Comparison of ENCODE assay signal across 10 mouse cellular contexts in the genomic region with DNA sequence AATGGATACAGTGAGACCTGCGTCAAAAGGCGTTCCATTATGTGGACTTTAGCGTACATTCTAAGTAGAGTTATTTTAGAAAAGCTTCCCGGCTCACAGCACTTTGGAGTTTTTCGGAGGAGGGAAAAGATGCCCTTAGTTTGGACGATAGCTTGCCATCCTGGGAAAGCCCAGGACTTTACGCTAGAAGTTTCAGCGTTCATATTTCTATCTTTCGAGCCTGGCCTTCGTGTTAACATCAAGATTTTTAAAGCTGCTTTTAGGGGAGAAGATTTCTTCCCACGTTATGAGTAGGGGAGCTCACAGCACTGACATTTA. TPM values are rescaled to one million over a fixed set of nuclear protein-coding genes. Genes with fewer than 3 reads are reported as not detected.
A peak's percentile ranks its signal among the peaks of the same experiment; 100 is the strongest.
DNase-seq lines count a peak whose midpoint lies in the region; ATAC-seq and TF ChIP-seq lines count a peak whose summit lies in the region.
"Had no signal": no experiment of that assay in that cellular context is flagged by ENCODE, and none has a peak within 500 bp of the region (broad histone marks: within the 10 kb centered on the region; RNA-seq: fewer than 3 reads in every experiment).

No protein-coding gene starts in this region.

- H3K9ac ChIP-seq in lung, embryonic 14.5 days: peak overlapping the region; percentile 54
- H3K9ac ChIP-seq in limb, embryonic 11.5 days (ENCODE audit: low read length): peak overlapping the region; percentile 22
- H3K9ac ChIP-seq in neural tube, embryonic 15.5 days (replicated peaks): peak overlapping the region; percentile 56

- peak overlapping the region; percentile 63 for H3K4me2 ChIP-seq in lung, embryonic 14.5 days
- H3K4me2 ChIP-seq in limb, embryonic 11.5 days (ENCODE audit: low read depth, severe bottlenecking): peak overlapping the region; percentile 40
- peak overlapping the region; percentile 80 for H3K4me2 ChIP-seq in neural tube, embryonic 15.5 days

- no peaks in the 10 kb centered on the region for H3K9me3 ChIP-seq in lung, embryonic 14.5 days (ENCODE audit: low read depth, low read length)
- H3K9me3 ChIP-seq in limb, embryonic 11.5 days (ENCODE audit: control insufficient read depth, low read length): no peaks in the 10 kb centered on the region
- H3K9me3 ChIP-seq in neural tube, embryonic 15.5 days (replicated peaks): no peaks in the 10 kb centered on the region

- no peaks in the 10 kb centered on the region for H3K4me1 ChIP-seq in lung, embryonic 14.5 days (ENCODE audit: insufficient read depth)
- H3K4me1 ChIP-seq in limb, embryonic 11.5 days (ENCODE audit: control insufficient read depth, insufficient read depth, low read length): no peaks in the 10 kb centered on the region
- peaks cover 6% of the 10 kb centered on the region; the same call in 1 of the 2 replicates for H3K4me1 ChIP-seq in neural tube, embryonic 15.5 days

- no peak for ATAC-seq in lung, embryonic 14.5 days (ENCODE audit: insufficient read depth)
- peak; percentile 12 for ATAC-seq in erythroblast, adult 5-6 weeks (replicated peaks; ENCODE audit: low FRiP score, poor library complexity, severe bottlenecking)
- no peak for ATAC-seq in limb, embryonic 11.5 days (ENCODE audit: insufficient number of reproducible peaks, low FRiP score, low TSS enrichment, low read depth)
- ATAC-seq in neural tube, embryonic 15.5 days (ENCODE audit: low FRiP score): no peak
- ATAC-seq in megakaryocyte-erythroid progenitor cell, adult 5-6 weeks (replicated peaks; ENCODE audit: low FRiP score, low TSS enrichment, poor library complexity, severe bottlenecking): no peak

- no peak for DNase-seq in lung, embryonic 14.5 days
- DNase-seq in lung, postnatal 25 days (ENCODE audit: low spot score): no peak
- DNase-seq in limb, embryonic 11.5 days (ENCODE audit: low spot score): no peak
- DNase-seq in cerebellum, postnatal 4 days (ENCODE audit: low spot score in 2 of 2): no peak
- no peak for DNase-seq in frontal cortex, postnatal 10 days (ENCODE audit: low spot score in 2 of 2)

- 2% methylated on average over 11 of the region's 11 CpGs for WGBS in lung, embryonic 14.5 days
- 2% methylated on average over 11 of the region's 11 CpGs for WGBS in limb, embryonic 11.5 days
- 2% methylated on average over 11 of the region's 11 CpGs for WGBS in neural tube, embryonic 15.5 days

- H3K4me3 ChIP-seq in lung, embryonic 14.5 days (ENCODE audit: low read depth, low read length): peak overlapping the region; percentile 82
- H3K4me3 ChIP-seq in limb, embryonic 11.5 days (ENCODE audit: low read depth, low read length): peak overlapping the region; percentile 52
- peak overlapping the region; percentile 74 for H3K4me3 ChIP-seq in neural tube, embryonic 15.5 days (replicated peaks)

- no peak for TF ChIP-seq CTCF in lung, embryonic 14.5 days (IDR thresholded peaks at IDR 0.05; ENCODE audit: low read depth)

- no peaks in the 10 kb centered on the region for H3K27me3 ChIP-seq in lung, embryonic 14.5 days (ENCODE audit: insufficient read depth, low read length)
- no peaks in the 10 kb centered on the region for H3K27me3 ChIP-seq in limb, embryonic 11.5 days (ENCODE audit: control insufficient read depth, insufficient read depth, low read length)
- no peaks in the 10 kb centered on the region for H3K27me3 ChIP-seq in neural tube, embryonic 15.5 days (replicated peaks)

- H3K36me3 ChIP-seq in lung, embryonic 14.5 days (ENCODE audit: insufficient read depth): no peaks in the 10 kb centered on the region
- no peaks in the 10 kb centered on the region for H3K36me3 ChIP-seq in limb, embryonic 11.5 days (ENCODE audit: control insufficient read depth, insufficient read depth, low read length)
- H3K36me3 ChIP-seq in neural tube, embryonic 15.5 days: no peaks in the 10 kb centered on the region

- H3K27ac ChIP-seq in lung, embryonic 14.5 days (ENCODE audit: low read depth): 0 out of 2 replicates have a peak overlapping the region, but pooled peaks have one; percentile 19
- no peak overlapping the region for H3K27ac ChIP-seq in limb, embryonic 11.5 days (replicated peaks; ENCODE audit: low read depth, low read length)
- peak overlapping the region; percentile 48 for H3K27ac ChIP-seq in neural tube, embryonic 15.5 days (replicated peaks)

RNA-seq across cellular contexts. Expression of gene Ctnna3, which starts 0.9 kb away (rescaled TPM):
- 0.39 TPM in 2 replicates for polyA plus RNA-seq in lung, embryonic 14.5 days (2014; fragmentation: Nextera tagmentation; extraction: Ambion mirVana)
- total RNA-seq in erythroblast, adult 5-6 weeks (2015; ENCODE audit: low replicate concordance): not detected in 2 replicates
- not detected in 2 replicates for total RNA-seq in erythroblast, adult 5-6 weeks (2017; ENCODE audit: low replicate concordance)
- polyA plus RNA-seq in limb, embryonic 11.5 days (2014; fragmentation: Nextera tagmentation; extraction: Ambion mirVana): 0.04 TPM in 1 of 2 replicates, not detected in the other
- 7.9 and 9.5 TPM in 2 replicates for polyA plus RNA-seq in neural tube, embryonic 15.5 days (2015; fragmentation: Nextera tagmentation; extraction: Ambion mirVana)
- total RNA-seq in megakaryocyte-erythroid progenitor cell, adult 5-6 weeks (2014; fragmentation: Nextera tagmentation): not detected in 2 replicates
- total RNA-seq in megakaryocyte-erythroid progenitor cell, adult 5-6 weeks (2017): not detected in 2 replicates

RNA-seq across cellular contexts. Expression of gene Gm7075, which starts 7.4 kb away (rescaled TPM):
- polyA plus RNA-seq in lung, embryonic 14.5 days (2014; fragmentation: Nextera tagmentation; extraction: Ambion mirVana): not detected in 2 replicates
- not detected in 2 replicates for total RNA-seq in erythroblast, adult 5-6 weeks (2015; ENCODE audit: low replicate concordance)
- total RNA-seq in erythroblast, adult 5-6 weeks (2017; ENCODE audit: low replicate concordance): not detected in 2 replicates
- not detected in 2 replicates for polyA plus RNA-seq in limb, embryonic 11.5 days (2014; fragmentation: Nextera tagmentation; extraction: Ambion mirVana)
- not detected in 2 replicates for polyA plus RNA-seq in neural tube, embryonic 15.5 days (2015; fragmentation: Nextera tagmentation; extraction: Ambion mirVana)
- total RNA-seq in megakaryocyte-erythroid progenitor cell, adult 5-6 weeks (2014; fragmentation: Nextera tagmentation): not detected in 2 replicates
- total RNA-seq in megakaryocyte-erythroid progenitor cell, adult 5-6 weeks (2017): not detected in 2 replicates
- total RNA-seq: adrenal gland, adult 18-20 months; layer of hippocampus, postnatal 36 days had no signal

RNA-seq across cellular contexts. Expression of gene Dnajc12, which starts 46.7 kb away (rescaled TPM):
- polyA plus RNA-seq in lung, embryonic 14.5 days (2014; fragmentation: Nextera tagmentation; extraction: Ambion mirVana): 10.6 and 10.8 TPM in 2 replicates
- total RNA-seq in erythroblast, adult 5-6 weeks (2015; ENCODE audit: low replicate concordance): 2.3 and 4.8 TPM in 2 replicates
- 0.51 and 0.98 TPM in 2 replicates for total RNA-seq in erythroblast, adult 5-6 weeks (2017; ENCODE audit: low replicate concordance)
- 11.7 and 14.7 TPM in 2 replicates for polyA plus RNA-seq in limb, embryonic 11.5 days (2014; fragmentation: Nextera tagmentation; extraction: Ambion mirVana)
- polyA plus RNA-seq in neural tube, embryonic 15.5 days (2015; fragmentation: Nextera tagmentation; extraction: Ambion mirVana): 25.4 and 27.5 TPM in 2 replicates
- total RNA-seq in megakaryocyte-erythroid progenitor cell, adult 5-6 weeks (2014; fragmentation: Nextera tagmentation): 0.68 and 1.0 TPM in 2 replicates
- total RNA-seq in megakaryocyte-erythroid progenitor cell, adult 5-6 weeks (2017): 2.5 and 2.8 TPM in 2 replicates

RNA-seq across cellular contexts. Expression of gene Sirt1, which starts 47.5 kb away (rescaled TPM):
- polyA plus RNA-seq in lung, embryonic 14.5 days (2014; fragmentation: Nextera tagmentation; extraction: Ambion mirVana): 8.5 and 11.2 TPM in 2 replicates
- 18.8 and 21.7 TPM in 2 replicates for total RNA-seq in erythroblast, adult 5-6 weeks (2015; ENCODE audit: low replicate concordance)
- 30.3 and 31.5 TPM in 2 replicates for total RNA-seq in erythroblast, adult 5-6 weeks (2017; ENCODE audit: low replicate concordance)
- polyA plus RNA-seq in limb, embryonic 11.5 days (2014; fragmentation: Nextera tagmentation; extraction: Ambion mirVana): 13.0 and 15.6 TPM in 2 replicates
- polyA plus RNA-seq in neural tube, embryonic 15.5 days (2015; fragmentation: Nextera tagmentation; extraction: Ambion mirVana): 4.4 and 4.7 TPM in 2 replicates
- 29.8 and 39.3 TPM in 2 replicates for total RNA-seq in megakaryocyte-erythroid progenitor cell, adult 5-6 weeks (2014; fragmentation: Nextera tagmentation)
- 60.1 and 66.1 TPM in 2 replicates for total RNA-seq in megakaryocyte-erythroid progenitor cell, adult 5-6 weeks (2017)
